Mouse (Mus musculus): ENCODE data around the gene Ttc9b.
A peak's percentile ranks its signal among the peaks of the same experiment; 100 is the strongest.

Gene Ttc9b

GRCm38 (mm10) chr7:27687836-27688235 lies 34.1 kb downstream of the Ttc9b start:
- DNase-seq (ENCODE audit: low spot score): no peak

- DNase-seq (ENCODE audit: low spot score): no peak
These were observed 34.6 kb downstream of the Ttc9b start for GRCm38 (mm10) chr7:27688246-27688788.

- peak; percentile 95 for DNase-seq (ENCODE audit: low spot score)
These were observed 35.3 kb downstream of the Ttc9b start, which contains the start of gene Zfp607b for GRCm38 (mm10) chr7:27688815-27689612. Zfp607b (plus strand) TSS chr7:27689340.

- DNase-seq (ENCODE audit: low spot score): no peak
These were observed 37.4 kb downstream of the Ttc9b start for GRCm38 (mm10) chr7:27691076-27691475.

GRCm38 (mm10) chr7:27696711-27697110 lies 43.0 kb downstream of the Ttc9b start:
- no peak for DNase-seq (ENCODE audit: low spot score)

All from yolk sac, embryonic 10.5 days (tissue).